Mouse (Mus musculus) A20 (cell line): ENCODE data around the gene Tiam2.
"Not testable (repeated sequence)": the region's sequence is repeated elsewhere in the genome, so short reads cannot be mapped to it uniquely, and the experiment has no call there.

Experiments
- DNase-seq: peaks from one replicate; pipeline ENCODE4 v3.0.0-alpha.2; 2011; ENCODE audit warnings: low read depth, low spot score

The Tiam2 gene

GRCm38 (mm10) chr17:3338821-3339220, 12.4 kb downstream of the Tiam2 start:
- no peak for DNase-seq

DNA sequence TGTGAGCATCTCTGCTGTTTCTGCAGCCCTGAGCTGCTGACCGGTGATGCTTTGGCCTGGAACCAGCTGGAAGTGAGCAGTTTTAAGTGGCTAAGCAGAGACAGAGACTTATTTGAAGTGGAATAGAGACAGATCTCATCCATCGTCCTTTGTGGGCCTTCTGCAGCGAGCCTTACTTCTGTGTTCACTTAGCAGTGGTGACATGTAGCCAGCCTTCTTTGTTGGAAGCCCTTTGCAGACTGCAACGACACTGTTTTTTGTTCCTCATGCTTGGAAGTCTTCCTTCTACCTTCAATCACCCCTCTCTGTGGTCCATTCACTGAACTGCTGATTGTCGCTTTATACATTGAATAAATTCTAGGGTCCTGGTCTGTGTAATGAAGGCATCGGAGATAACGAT, 18.5 kb downstream of the Tiam2 start:
- DNase-seq, result no peak

DNA sequence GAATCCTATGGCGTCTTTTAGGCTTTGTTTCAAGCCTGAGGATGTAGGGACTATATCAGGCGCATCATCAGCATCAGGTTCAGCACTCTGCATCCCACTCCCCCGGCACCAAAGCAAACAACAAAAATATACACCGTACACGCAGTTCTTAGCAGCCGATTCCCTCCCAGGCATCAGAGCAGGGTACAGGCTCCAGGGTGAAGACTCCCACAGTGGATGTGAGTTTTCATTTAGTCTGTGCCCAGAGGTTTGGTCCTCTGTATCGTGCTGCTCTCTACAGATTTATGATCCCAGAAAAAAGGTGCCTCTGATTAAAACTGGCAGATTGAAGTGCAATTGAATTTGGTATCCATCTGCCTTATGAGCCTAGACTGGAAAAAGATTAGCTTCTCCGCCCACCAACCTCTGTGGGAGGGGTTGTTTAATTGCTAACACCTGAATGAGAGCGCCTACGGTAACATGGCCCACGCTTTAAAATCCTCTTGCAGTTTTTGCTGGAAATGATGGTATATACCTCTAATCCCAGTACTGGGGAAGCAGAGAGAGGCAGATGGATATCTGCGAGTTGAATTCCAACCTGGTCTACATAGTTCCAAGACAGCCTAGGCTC, 19.0 kb downstream of the Tiam2 start:
- DNase-seq, result no peak

- no peak for DNase-seq
Observed at GRCm38 (mm10) chr17:3347800-3348199, 21.4 kb downstream of the Tiam2 start.

- no peak for DNase-seq
Observed at GRCm38 (mm10) chr17:3349331-3349730, 23.0 kb downstream of the Tiam2 start.

DNA sequence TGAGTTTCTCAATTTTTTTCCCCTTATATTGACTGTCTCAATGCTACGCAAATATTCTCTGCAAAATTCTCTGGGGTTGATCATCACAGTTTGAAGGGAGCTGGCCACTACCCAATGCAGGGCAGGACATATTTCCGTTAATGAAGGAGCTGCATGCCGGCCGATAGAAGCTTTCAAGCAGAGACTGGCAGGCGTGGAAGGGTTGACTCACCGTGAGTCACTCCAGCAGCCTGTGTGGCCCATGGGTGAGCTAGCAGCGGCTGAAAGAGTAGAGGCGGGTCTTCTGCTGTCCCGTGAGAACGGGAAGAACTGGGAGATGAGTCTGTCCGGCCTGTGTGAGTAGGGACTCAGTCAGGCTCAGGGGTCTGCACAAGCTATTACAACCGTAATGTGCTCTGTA, 23.6 kb downstream of the Tiam2 start:
- DNase-seq, result no peak

GRCm38 (mm10) chr17:3350405-3350804, 24.0 kb downstream of the Tiam2 start:
- DNase-seq, result no peak

- DNase-seq, result no peak
Observed at GRCm38 (mm10) chr17:3351668-3352067, 25.3 kb downstream of the Tiam2 start.

GRCm38 (mm10) chr17:3353141-3353540, 26.8 kb downstream of the Tiam2 start:
- DNase-seq, result not testable (repeated sequence)

DNA sequence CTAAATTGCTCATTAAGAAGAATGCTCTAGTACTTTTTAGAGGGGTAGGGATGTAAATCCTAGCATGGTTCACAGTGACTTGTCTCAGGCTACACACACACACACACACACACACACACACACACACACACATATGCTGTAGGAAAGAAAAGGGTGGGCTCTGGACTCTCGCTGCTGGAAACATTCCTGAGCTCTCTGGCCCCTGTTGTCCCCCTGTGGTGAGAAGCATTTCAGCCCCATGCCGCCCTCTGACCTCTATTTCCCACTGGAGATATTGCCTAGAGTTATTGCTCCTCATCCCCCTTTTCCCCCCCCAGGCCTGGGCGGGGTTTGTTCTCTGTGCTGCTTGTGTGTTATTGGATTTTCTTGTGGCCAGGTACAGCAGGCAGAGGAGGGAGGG, 28.5 kb downstream of the Tiam2 start:
- no peak for DNase-seq

- no peak for DNase-seq
Observed at GRCm38 (mm10) chr17:3356633-3357365, 30.4 kb downstream of the Tiam2 start.

DNA sequence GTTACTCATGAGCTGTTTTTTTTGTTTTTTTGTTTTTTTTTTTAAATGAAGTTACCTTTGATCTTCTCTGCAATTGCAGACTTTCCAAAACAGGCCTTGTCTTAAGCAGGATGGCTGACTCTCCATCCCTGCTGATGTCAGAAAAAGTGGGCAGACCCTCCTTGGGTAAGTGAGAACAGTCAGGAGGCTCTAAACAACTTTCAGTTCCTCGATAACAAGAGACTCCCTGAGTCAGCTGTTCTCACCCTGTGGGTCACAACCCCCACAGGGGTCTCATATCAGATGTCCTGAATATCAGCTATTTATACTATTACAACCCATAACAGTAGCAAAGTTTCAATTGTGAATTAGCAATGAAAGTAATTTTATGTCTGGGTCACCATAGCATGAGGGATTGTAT, 33.9 kb downstream of the Tiam2 start:
- no peak for DNase-seq

- no peak for DNase-seq
Observed at GRCm38 (mm10) chr17:3361751-3362150, 35.4 kb downstream of the Tiam2 start.

DNA sequence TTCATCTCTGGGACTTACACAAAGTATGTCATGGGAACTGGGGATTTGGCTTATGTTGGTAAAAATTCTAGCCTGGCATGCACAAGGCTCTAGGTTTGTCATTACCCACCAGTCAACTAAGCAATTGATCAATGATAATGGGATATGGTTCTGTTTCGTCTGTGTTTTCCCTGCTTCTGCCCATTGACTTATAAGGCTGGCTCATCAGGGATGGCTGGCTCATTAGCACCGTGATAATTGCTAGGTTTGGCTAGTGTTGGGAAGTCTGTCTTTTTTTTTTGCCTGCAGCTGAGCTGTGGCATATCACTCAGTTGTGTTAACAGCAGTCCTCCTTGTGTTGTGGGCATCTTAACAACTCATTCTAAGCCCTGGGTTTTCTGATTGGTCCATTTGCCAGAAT, 36.8 kb downstream of the Tiam2 start:
- no peak for DNase-seq

- DNase-seq, result no peak
Observed at GRCm38 (mm10) chr17:3366741-3367140, 40.4 kb downstream of the Tiam2 start.

DNA sequence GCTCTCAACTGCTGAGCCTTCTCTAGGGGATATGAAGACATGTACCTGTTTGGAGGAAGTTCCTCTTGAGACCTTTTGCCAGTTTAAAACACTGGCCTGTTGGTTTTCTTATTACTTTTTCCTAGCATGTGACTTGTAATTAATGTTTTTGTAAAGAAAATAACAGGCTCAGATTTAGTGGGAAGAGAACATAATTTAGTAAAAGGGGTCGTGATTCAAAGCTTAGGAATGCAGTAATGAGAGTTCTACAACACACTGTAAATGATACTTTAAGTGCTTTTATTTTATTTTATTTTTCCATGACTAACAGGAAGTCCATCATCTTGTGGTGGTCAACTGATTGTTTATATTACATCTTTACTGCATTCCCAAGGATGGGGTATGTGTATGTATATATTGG, 42.0 kb downstream of the Tiam2 start:
- DNase-seq, result no peak

DNA sequence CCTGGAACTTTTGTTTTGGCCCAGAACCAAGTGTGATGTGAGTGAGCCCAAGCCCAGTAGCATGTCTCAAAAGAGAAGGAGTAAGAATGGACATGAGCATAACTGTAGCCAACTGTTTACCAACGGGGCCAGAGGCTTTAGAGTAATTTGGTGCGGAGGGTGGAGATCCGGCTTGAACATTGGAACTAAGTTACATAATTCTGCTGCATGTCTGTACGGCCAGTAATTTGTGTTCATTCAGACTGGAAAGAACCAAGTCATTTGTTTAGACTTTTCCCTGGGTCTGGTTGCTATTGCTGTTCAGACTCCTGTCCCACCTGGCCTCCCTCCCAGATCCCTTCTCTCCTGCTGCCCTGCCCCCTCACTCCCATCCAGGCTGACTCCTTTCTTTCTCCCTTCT, 43.3 kb downstream of the Tiam2 start:
- no peak for DNase-seq

DNA sequence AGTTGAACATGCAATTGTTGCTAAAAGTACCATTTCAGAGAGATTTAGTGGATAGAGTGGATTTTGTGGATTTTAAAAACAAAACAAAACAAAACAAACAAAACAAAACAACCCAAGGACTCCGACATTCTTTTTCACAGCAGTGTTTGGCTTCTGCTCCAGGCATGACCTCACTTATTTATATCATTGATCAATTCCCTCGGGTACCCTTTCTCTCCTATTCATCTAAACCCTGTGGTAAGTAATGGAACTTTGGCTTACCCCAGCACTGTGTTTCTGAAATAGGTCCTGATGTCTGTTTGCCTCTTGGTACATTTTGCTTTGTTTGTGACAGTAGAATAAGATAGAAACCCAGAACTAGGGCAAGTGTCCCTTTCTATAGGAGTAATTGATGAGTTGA, 52.2 kb downstream of the Tiam2 start:
- DNase-seq, result no peak

GRCm38 (mm10) chr17:3379753-3380588, 53.6 kb downstream of the Tiam2 start:
- DNase-seq, result no peak

GRCm38 (mm10) chr17:3385391-3385790, 59.0 kb downstream of the Tiam2 start:
- no peak for DNase-seq

GRCm38 (mm10) chr17:3387819-3388218, 61.4 kb downstream of the Tiam2 start:
- DNase-seq, result no peak

GRCm38 (mm10) chr17:3389741-3390140, 63.4 kb downstream of the Tiam2 start:
- DNase-seq, result no peak

DNA sequence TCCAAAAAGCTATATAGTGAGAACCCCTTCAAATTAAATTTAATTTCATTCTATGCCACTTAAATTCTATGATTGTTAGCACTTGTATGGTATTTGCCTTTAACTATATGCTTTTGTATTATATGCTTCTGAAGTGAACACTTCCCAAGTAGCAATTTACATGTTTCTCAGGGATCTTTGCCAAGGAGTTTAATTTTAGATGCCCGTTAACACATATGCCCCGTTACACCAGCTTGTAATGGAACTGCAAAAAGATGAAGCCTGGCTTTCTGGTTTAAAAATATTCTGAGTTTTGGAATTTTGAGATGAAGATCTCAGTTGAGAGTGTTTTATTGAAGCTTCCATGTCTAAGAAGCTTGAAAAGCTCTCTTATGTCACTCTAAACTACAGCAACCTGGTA, 67.6 kb downstream of the Tiam2 start:
- no peak for DNase-seq
